Mouse (Mus musculus) heart, embryonic 11.5 days (tissue): Measurements from ENCODE around the gene Tmem256. TPM values are rescaled to one million over a fixed set of nuclear protein-coding genes. Genes with fewer than 3 reads are reported as not detected.

Source experiments
- ATAC-seq: fragments of 200-750 bp; cut with Nextera tagmentation; replicated peaks from 2 replicates; pipeline ENCODE4 v1.8.0; 2017; ENCODE audit warnings: moderate library complexity; ENCODE audit not compliant: insufficient number of reproducible peaks, low FRiP score, low TSS enrichment
- H3K27ac ChIP-seq: fragments of 300-500 bp; sonication (generic); 2 replicates; pipeline ENCODE4 v1.5.1; 2014; ENCODE audit warnings: mild to moderate bottlenecking, low read depth, low read length
- H3K27me3 ChIP-seq: fragments of 300-500 bp; sonication (generic); 2 replicates; pipeline ENCODE4 v1.6.1; 2014; ENCODE audit warnings: mild to moderate bottlenecking, low read length, mixed read lengths; ENCODE audit not compliant: control insufficient read depth, insufficient read depth
- H3K36me3 ChIP-seq: fragments of 300-500 bp; sonication (generic); 2 replicates; pipeline ENCODE4 v1.6.1; 2014; ENCODE audit warnings: mild to moderate bottlenecking, low read length, moderate library complexity, mixed read lengths; ENCODE audit not compliant: control insufficient read depth, insufficient read depth
- H3K4me1 ChIP-seq: fragments of 300-500 bp; sonication (generic); 2 replicates; pipeline ENCODE4 v1.6.1; 2014; ENCODE audit warnings: low read length; ENCODE audit not compliant: control insufficient read depth, insufficient read depth
- H3K4me2 ChIP-seq: fragments of 300-500 bp; sonication (generic); 2 replicates; pipeline ENCODE4 v1.6.1; 2014; ENCODE audit warnings: mild to moderate bottlenecking, moderate library complexity
- H3K4me3 ChIP-seq: fragments of 300-500 bp; sonication (generic); 2 replicates; pipeline ENCODE4 v1.5.1; 2014; ENCODE audit warnings: low read depth, low read length
- H3K9ac ChIP-seq: fragments of 300-500 bp; sonication (generic); 2 replicates; pipeline ENCODE4 v1.6.1; 2014; ENCODE audit warnings: mild to moderate bottlenecking, low read depth, low read length, moderate library complexity
- H3K9me3 ChIP-seq: fragments of 300-500 bp; sonication (generic); replicated peaks from 2 replicates; pipeline ENCODE4 v1.6.1; 2016; ENCODE audit warnings: low read length; ENCODE audit not compliant: control insufficient read depth
- WGBS: fragments of 180-500 bp; shearing (Covaris S2); extraction: QIAGEN DNeasy Blood & Tissue Kit; methylation state at CpG from one replicate; pipeline ENCODE4 v1.1.7; 2014; ENCODE audit not compliant: insufficient replicate concordance; 5-methylcytosine and 5-hydroxymethylcytosine counted together
- polyA plus RNA-seq: library from polyadenylated mRNA; unstranded; fragments of >200 nt; fragmentation: Nextera tagmentation; extraction: Ambion mirVana; gene quantifications from 2 replicates; pipeline ENCODE4 v1.2.1, GENCODE M21; 2014

Gene Tmem256
- polyA plus RNA-seq, 1 experiment from 2014 or later, result 331 TPM

DNA sequence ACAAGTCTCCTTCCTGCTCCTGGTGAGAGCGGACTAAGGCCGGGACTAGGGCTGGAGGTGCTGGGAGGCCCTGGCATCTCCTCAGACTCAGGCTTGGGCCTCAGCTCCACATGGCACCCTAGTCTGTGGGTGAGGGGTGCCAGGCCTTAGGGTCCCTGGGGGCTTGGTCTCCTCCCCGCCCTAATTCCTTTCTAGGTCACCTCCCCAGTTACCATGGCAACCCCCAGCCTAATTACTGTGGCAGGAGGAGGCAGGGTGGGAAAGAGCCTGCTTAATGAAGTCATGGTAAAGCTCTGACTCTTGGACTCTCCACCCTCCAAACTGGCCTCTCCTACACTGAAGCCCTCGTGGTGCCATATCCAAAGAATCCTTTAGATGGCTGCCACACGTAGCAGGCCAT is 9.5 kb upstream of the Tmem256 start:
- Histone ChIP-seq H3K4me2 (no peak overlapping the region), H3K36me3 (peaks cover 7% of the 10 kb centered on the region), H3K9ac (no peak overlapping the region), H3K27me3 (peaks cover 14% of the 10 kb centered on the region), H3K4me1 (peaks cover 6% of the 10 kb centered on the region; the same call in 1 of the 2 replicates), H3K4me3 (no peak overlapping the region), H3K9me3 (no peaks in the 10 kb centered on the region), H3K27ac (no peak overlapping the region)
- no peak for ATAC-seq
- WGBS, result 69% methylated on average over 5 of the region's 5 CpGs

DNA sequence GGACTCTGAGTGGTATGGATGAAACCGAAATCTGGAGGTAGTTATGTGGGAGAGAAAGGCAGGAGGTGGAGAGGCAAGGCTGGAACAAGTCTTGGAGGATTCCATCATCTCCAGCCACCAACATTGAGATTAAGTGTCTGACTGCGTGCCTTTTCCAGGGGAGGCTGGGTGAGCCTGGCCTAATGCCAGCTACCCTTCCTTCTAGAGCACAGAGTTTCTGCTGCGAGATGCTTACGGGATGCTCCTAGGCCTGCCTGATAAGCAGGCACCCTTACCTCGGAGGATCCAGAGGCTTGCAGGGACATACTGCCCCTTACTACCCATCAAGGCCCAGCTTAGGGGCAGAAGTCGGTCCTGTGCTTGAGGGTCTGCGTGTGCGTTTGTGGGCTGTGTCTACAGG is 4.8 kb upstream of the Tmem256 start:
- Histone ChIP-seq H3K27me3 (peaks cover 47% of the 10 kb centered on the region), H3K36me3 (no peaks in the 10 kb centered on the region), H3K4me2 (peak overlapping the region; percentile 89), H3K27ac (no peak overlapping the region), H3K4me1 (peaks cover 24% of the 10 kb centered on the region), H3K4me3 (peak overlapping the region; percentile 48), H3K9me3 (no peaks in the 10 kb centered on the region), H3K9ac (peak overlapping the region; percentile 77)
- ATAC-seq, result no peak
- 39% methylated on average over 8 of the region's 8 CpGs for WGBS

DNA sequence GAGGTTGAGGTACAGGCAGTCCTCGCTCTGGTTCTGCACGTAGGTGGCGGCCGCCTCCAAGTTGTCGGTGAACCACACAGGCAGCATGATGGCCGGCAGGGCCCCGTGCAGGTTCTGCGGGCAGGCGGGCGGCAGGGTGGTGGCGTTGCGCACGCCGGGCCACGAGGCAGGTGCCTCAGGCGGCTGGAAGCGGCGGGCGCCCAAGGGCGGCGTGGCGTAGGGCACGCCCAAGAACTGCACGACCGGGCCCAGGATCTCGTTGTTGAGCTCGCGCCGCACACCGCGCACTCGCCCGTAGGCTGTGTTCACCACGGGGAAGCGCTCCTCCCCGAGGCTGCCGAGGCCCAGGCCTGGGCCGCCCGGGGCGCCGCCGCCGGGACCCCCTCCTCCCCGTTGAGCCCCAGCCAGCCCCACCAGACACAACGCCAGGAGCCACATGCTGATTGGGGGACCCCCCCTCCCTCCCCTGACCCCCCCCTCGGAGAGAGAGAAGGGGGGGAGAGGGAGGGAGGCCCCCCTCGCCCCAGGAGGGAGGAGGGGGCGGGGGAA is 4.2 kb upstream of the Tmem256 start:
- peaks cover 47% of the 10 kb centered on the region for H3K27me3 ChIP-seq
- H3K36me3 ChIP-seq, result no peaks in the 10 kb centered on the region
- H3K4me2 ChIP-seq, result peak overlapping the region; percentile 89
- no peak overlapping the region for H3K27ac ChIP-seq
- no peaks in the 10 kb centered on the region for H3K9me3 ChIP-seq
- peaks cover 27% of the 10 kb centered on the region for H3K4me1 ChIP-seq
- ATAC-seq, result no peak
- WGBS, result 6% methylated on average over 43 of the region's 48 CpGs
- H3K9ac ChIP-seq, result peak overlapping the region; percentile 77
- H3K4me3 ChIP-seq, result peak overlapping the region; percentile 48

DNA sequence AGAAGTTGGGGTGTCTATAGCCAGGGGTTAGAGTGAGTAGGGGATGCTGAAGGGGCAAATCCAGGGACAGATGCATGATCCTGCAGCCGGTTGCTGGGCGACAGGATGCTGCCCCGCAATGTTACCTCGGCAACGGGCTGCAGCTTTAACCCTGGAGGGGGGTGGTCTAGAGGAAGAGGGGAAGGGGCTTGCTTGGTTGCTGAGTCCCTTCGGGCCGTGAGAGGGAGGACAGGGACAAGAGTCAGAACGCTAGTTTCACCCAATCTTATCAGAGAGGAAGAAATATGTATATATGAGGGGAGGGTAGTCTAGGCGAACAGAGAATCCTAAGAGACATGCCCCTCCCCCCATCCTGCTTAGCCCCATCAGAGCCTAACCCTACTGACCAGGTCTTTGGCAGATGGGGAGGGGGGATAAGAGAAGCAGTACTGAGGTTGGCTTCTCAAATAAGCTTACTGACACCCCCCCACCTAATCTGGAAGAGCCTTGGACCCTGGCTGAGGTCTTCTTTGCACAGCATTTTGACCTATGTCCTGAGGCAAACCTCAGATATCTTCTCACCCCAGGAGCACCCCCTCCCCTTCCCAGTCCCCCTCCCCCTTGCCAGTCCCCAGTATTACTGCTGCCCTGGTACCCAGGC is 2.9 kb upstream of the Tmem256 start:
- no peak for ATAC-seq
- Histone ChIP-seq H3K27ac (no peak overlapping the region), H3K4me3 (0 out of 2 replicates have a peak overlapping the region, but pooled peaks have one; percentile 70), H3K4me1 (peaks cover 33% of the 10 kb centered on the region), H3K27me3 (peaks cover 47% of the 10 kb centered on the region), H3K4me2 (peak overlapping the region; percentile 89; the same call in 1 of the 2 replicates), H3K36me3 (no peaks in the 10 kb centered on the region), H3K9me3 (no peaks in the 10 kb centered on the region), H3K9ac (no peak overlapping the region)
- 7% methylated on average over 9 of the region's 9 CpGs for WGBS

DNA sequence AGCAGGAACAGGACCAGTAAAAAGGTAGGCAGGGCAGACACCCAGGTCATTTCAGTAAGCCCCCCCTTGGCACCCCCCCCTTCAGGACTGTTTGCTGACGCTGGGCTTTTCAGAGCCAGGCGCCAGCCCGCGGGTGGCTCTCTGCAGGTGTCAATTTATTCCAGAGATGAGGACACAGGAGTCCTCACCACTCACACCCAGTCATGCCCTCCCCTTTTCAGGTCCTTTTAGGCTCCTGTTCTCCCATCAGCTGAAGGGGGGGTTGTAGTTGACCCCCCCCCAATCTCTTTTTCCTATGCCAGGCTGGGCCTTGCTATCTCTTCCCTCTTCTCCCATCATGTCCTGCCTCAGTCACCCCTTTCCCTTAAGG is 2.4 kb upstream of the Tmem256 start:
- H3K27ac ChIP-seq, result no peak overlapping the region
- peaks cover 33% of the 10 kb centered on the region for H3K4me1 ChIP-seq
- no peak overlapping the region for H3K9ac ChIP-seq
- H3K36me3 ChIP-seq, result no peaks in the 10 kb centered on the region
- H3K27me3 ChIP-seq, result peaks cover 47% of the 10 kb centered on the region
- ATAC-seq, result no peak
- 8% methylated on average over 4 of the region's 4 CpGs for WGBS
- H3K9me3 ChIP-seq, result no peaks in the 10 kb centered on the region
- peak overlapping the region; percentile 91 for H3K4me2 ChIP-seq
- H3K4me3 ChIP-seq, result peak overlapping the region; percentile 70; the same call in 1 of the 2 replicates

DNA sequence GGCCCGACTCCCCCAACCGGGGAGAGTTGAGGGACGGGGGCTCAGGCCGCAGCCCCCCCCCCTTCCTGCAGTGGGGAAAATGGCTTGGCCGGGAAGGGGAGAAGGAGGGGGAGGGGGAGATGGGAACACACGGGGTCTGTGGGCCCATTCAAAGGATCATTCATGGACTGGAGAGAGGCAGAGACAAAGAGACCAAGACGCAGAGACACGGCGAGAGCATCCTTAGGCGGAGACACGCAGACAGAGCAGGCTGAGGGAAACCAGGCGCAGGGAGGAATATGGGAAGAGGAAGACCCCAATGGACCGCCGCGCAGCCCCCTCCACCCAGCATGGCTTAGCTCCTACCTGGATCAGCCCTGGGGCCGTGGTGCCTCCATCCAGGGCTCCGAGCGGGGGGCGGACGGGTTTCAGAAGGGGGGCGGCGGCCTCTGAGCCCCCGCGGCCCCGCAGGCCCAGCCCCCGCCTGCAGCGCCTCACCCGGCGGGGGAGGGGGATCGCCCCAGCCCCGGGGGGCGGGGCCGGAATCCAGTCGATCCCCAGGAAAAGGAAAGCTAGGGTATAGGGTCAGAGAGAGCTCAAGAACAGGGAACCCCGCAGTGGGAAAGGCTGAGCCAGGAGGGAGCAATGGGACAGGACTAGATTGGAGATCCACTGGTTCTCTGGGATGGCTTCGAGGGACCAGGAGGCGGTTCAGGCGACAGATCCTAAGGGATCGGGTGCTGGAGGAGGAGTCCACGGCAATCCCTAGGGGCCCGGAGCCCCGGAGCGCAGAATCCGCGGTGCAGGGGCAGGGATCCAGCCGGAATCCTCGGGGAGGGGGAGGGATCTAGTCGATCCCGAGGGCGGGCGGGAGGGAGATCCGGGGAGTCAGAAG is 1.4 kb upstream of the Tmem256 start:
- H3K4me1 ChIP-seq, result peaks cover 33% of the 10 kb centered on the region

DNA sequence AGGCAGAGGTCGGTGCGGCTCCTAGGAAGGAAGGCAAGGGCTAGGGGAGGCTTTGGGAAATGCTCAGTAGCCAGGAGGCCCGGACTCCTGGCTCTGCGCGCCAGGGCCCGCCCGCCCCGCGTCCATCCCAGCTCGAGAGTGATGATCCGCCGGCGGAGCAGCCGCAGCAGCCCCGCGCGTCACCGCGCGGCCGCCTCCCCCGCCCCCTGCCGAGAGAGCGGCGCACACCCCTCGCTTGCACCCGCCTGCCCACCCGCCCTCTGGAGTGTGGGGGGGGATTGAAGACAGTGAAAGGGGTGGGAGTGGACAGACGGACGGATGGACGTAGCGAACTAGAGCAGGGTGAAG is 736 bp upstream of the Tmem256 start, which contains the start of gene Nlgn2:
Nlgn2 (minus strand) TSS at position 181 of the 348 bp plus-strand sequence.
- WGBS, result 0% methylated on average over 26 of the region's 32 CpGs

More for the DNA sequence above, 1.4 kb upstream of the Tmem256 start:
- Histone ChIP-seq H3K27me3 (peaks cover 47% of the 10 kb centered on the region), H3K27ac (0 out of 2 replicates have a peak overlapping the region, but pooled peaks have one; percentile 50), H3K4me2 (peak overlapping the region; percentile 91), H3K9ac (peak overlapping the region; percentile 78), H3K9me3 (no peaks in the 10 kb centered on the region), H3K36me3 (no peaks in the 10 kb centered on the region), H3K4me3 (peak overlapping the region; percentile 70)
- 1% methylated on average over 51 of the region's 52 CpGs for WGBS
- ATAC-seq, result no peak

DNA sequence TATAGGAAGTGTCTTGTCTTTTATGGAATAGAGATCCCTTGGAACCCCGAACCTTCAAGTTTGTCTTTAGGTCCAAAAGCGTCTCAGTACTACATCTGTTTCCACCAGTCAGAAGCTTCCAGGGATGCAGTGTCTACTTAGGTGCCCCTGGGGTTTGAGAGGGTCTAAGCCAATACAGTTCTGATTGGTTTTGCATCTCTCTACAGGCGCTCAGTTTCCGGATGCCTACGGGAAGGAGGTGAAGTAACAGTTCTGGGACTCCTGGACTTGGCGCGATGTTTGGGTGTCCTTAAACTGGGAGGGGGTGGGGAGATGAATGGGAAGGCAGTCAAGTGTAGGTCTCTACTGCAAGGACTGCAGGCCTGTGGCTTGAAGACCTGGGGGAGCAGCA is 395 bp downstream of the Tmem256 start:
- peaks cover 28% of the 10 kb centered on the region for H3K4me1 ChIP-seq

More for the DNA sequence above, 736 bp upstream of the Tmem256 start, which contains the start of gene Nlgn2:
- H3K4me3 ChIP-seq, result peak within 1 kb of the TSS; percentile 70
- ATAC-seq, result peak; percentile 65
- H3K4me2 ChIP-seq, result peak within 1 kb of the TSS; percentile 91
- H3K4me1 ChIP-seq, result peaks cover 33% of the 10 kb centered on the region
- peak within 1 kb of the TSS; percentile 85 for H3K9ac ChIP-seq
- H3K27ac ChIP-seq, result peak within 1 kb of the TSS; percentile 85
- no peaks in the 10 kb centered on the region for H3K9me3 ChIP-seq
- H3K27me3 ChIP-seq, result peaks cover 45% of the 10 kb centered on the region
- no peaks in the 10 kb centered on the region for H3K36me3 ChIP-seq

More for the DNA sequence above, 395 bp downstream of the Tmem256 start:
- Histone ChIP-seq H3K27me3 (peaks cover 34% of the 10 kb centered on the region), H3K9me3 (no peaks in the 10 kb centered on the region), H3K4me3 (peak overlapping the region; percentile 70), H3K4me2 (peak overlapping the region; percentile 91), H3K36me3 (no peaks in the 10 kb centered on the region), H3K27ac (peak overlapping the region; percentile 85), H3K9ac (peak overlapping the region; percentile 85)
- 1% methylated on average over 7 of the region's 7 CpGs for WGBS
- no peak for ATAC-seq
